Mouse (Mus musculus) heart, adult 2 months (tissue): ENCODE results near the gene Mcoln2.

Experiments used
- CTCF ChIP-seq: fragments of 200-600 bp; IDR thresholded peaks from 2 replicates; pipeline ENCODE4 v1.8.1; 2022; ENCODE audit warnings: antibody characterized with exemption, mild to moderate bottlenecking, moderate library complexity
- POLR2A ChIP-seq: fragments of 200-500 bp; IDR thresholded peaks from 2 replicates; pipeline ENCODE4 v1.6.1; 2011; ENCODE audit warnings: mild to moderate bottlenecking, low read depth, low read length, control low read depth; ENCODE audit not compliant: insufficient read depth

DNA sequence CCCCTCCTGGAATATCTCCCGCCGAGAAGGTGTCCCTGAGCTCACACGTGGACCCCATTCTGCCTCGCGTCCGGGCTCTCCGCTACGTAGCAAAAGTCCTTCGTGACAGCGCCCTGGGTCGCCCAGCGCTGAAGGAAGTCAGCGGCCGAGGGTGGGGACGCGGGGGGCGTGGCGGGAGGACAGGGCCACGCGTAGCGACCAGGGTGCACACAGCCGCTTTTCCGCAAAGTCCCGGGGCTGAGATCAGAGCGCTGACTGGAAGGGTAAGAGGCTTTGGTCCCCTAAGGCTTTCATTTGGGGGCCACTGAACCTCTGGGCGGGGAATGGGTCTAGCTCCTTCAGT lies 396 bp downstream of the Mcoln2 start:
- TF ChIP-seq CTCF (no peak), POLR2A (no peak)
